Mouse (Mus musculus) splenic B cell, adult 2 months (primary cell): Measurements from ENCODE around the gene Adcy2.

Experiments
- DNase-seq: peaks from one replicate; pipeline ENCODE4 v3.0.0-alpha.2; 2011; ENCODE audit warnings: low read depth, low spot score
- H3K27me3 ChIP-seq: 2 replicates; pipeline ENCODE4 v1.6.1; 2012; ENCODE audit warnings: mild to moderate bottlenecking, low read length, moderate library complexity, mixed read lengths; ENCODE audit not compliant: control insufficient read depth, poor library complexity, insufficient read depth, severe bottlenecking
- H3K36me3 ChIP-seq: 2 replicates; pipeline ENCODE4 v1.6.1; 2012; ENCODE audit warnings: mild to moderate bottlenecking, low read length, moderate library complexity, mixed read lengths; ENCODE audit not compliant: control insufficient read depth, poor library complexity, insufficient read depth, severe bottlenecking

Gene Adcy2

DNA sequence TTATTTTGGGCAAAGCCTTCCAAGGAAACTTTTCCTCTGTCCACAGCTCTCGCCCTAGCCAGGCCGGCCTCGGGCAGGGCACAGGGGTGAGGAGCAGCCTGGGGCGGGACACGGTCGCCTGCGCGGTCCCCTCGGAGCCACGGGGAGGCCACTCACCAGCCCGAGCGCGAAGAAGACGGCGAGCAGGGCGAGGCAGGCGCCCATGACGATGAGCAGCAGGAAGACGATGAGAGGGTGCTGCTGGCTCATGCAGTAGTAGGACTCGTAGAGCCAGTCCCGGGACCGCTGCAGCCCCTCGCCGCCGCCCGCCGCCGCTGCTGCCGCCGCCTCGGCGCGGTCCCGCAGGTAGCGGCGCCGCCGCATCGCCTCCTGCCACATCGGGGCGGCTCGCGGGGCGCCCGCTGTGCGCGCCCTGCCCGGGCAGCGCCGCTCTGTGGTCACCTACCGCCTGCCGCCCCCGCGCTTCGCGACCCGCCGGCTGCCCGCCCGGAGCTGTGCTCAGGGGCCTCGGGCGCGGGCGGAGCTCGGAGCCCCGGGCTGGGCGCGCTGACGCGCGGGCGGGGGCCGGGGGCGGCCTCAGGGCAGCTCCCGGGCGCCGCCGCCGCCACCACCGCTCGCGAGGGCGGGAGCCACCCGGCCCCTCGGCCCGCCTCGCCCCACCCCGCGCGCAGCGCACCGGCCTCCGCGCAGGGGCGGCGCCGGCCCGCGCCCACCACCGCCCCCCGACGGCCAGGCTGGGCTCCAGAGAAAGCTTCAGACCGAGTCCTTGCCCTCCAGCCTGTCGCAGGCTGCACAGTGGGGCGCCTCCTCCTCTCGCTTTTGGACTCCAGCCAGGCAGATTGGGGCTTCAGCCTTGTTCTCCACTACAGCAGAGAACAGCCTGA, at the start of gene Adcy2:
Gene Adcy2, minus strand, starts transcription at position 624 of the 884 bp plus-strand sequence.
- H3K27me3 ChIP-seq, result no peaks in the 10 kb centered on the region
- no peak for DNase-seq
- no peaks in the 10 kb centered on the region for H3K36me3 ChIP-seq

GRCm38 (mm10) chr13:69036991-69037597, 37.8 kb upstream of the Adcy2 start:
- Histone ChIP-seq H3K36me3 (no peaks in the 10 kb centered on the region), H3K27me3 (no peaks in the 10 kb centered on the region)
- no peak for DNase-seq

DNA sequence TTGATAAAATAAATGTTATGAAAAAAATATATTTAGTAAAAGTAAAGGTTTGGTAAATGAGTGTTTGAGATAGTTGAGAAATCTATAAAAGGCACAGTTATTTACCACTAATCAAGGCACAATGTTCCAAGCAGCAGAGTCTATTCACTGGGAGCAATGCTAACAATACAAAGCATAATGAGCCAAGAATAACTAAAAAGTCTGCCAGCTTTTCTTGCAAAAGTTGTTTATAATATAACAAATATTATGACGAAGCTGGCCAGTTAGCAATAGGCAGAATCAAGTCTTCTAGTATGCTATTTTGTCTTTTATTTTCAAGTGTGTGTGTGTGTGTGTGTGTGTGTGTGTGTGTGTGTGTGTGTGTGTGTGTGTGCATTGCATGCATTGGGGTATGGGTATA, 35.3 kb upstream of the Adcy2 start:
- H3K27me3 ChIP-seq, result no peaks in the 10 kb centered on the region
- no peak for DNase-seq

GRCm38 (mm10) chr13:69033532-69033931, 34.2 kb upstream of the Adcy2 start:
- no peaks in the 10 kb centered on the region for H3K36me3 ChIP-seq
- no peaks in the 10 kb centered on the region for H3K27me3 ChIP-seq
- no peak for DNase-seq

More for the DNA sequence above, 35.3 kb upstream of the Adcy2 start:
- H3K36me3 ChIP-seq, result no peaks in the 10 kb centered on the region

DNA sequence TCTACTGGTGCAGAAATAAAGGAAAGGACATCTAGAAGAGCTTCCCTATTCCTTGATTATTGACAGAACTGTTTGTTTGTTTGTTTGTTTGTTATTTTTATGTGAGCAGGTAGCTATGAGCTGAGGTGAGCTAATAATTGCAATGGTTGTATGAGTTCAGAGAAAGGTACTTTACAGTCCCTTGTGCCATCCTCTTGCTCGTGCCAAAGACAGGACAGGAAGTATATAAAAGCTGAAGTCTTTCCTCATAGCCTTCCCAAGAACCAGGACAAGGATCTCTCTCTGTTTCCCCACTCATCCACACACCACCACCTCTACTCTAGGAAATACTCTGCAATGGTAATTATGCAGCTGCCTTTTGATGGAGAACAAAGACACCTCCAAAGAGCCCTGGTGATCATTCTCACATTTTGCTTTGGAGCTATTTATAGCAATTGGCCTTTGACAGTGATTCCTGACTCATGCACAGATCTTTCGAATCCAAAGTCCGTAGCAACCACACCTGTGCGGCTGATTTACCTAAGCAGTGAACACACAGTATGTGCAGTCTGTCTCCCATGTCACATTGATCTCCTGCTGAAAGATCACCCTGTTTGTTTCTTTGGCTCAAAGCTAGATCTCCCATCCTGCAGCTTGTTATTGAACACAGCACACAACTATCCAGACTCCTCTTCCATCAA, 29.9 kb upstream of the Adcy2 start:
- H3K36me3 ChIP-seq, result no peaks in the 10 kb centered on the region
- no peaks in the 10 kb centered on the region for H3K27me3 ChIP-seq
- DNase-seq, result no peak

DNA sequence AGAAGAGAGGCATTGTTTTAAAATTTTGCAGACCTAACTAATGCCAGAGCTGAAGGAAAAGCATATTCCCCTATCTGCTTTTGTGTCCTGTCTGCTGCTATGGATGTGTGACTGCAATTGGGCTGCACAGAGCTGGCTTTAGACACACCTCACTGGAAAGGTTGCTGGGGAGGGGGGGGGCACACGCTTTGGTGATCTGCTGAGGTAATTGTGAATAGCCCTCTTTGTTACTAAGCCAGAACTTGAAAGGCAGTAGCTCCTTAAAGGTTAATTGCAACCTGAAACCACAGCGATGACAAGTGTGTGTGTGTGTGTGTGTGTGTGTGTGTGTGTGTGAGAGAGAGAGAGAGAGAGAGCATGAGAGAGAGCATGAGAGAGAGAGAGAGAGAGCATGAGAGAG, 25.6 kb upstream of the Adcy2 start:
- H3K36me3 ChIP-seq, result no peaks in the 10 kb centered on the region
- H3K27me3 ChIP-seq, result no peaks in the 10 kb centered on the region
- DNase-seq, result no peak

- Histone ChIP-seq H3K27me3 (no peaks in the 10 kb centered on the region), H3K36me3 (no peaks in the 10 kb centered on the region)
- no peak for DNase-seq
Observed at GRCm38 (mm10) chr13:69023239-69023638, 23.9 kb upstream of the Adcy2 start.

GRCm38 (mm10) chr13:69020574-69020973, 21.2 kb upstream of the Adcy2 start:
- Histone ChIP-seq H3K27me3 (no peaks in the 10 kb centered on the region), H3K36me3 (no peaks in the 10 kb centered on the region)
- DNase-seq, result no peak

GRCm38 (mm10) chr13:69006915-69007314, 7.6 kb upstream of the Adcy2 start:
- no peak for DNase-seq
- no peaks in the 10 kb centered on the region for H3K36me3 ChIP-seq
- H3K27me3 ChIP-seq, result no peaks in the 10 kb centered on the region

DNA sequence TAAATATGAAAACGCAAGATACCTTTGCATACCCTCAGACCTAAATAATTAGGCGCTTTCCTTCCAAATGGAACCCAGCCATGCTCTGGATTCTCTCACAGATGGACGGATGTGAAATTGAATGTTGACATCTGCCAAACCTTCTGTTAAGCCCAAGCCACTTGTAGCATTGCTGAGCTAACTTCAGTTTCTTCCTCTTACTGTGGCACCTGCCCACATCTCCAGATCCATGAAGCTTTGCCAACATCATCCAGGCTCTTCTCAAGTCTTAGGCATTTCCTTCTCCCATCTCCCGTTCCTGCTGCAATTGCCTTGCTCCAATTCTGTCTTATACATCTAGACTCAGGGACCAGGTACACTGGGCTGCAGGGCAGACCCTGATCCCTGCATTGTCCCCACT, 6.8 kb upstream of the Adcy2 start:
- H3K27me3 ChIP-seq, result no peaks in the 10 kb centered on the region
- DNase-seq, result no peak
- H3K36me3 ChIP-seq, result no peaks in the 10 kb centered on the region

DNA sequence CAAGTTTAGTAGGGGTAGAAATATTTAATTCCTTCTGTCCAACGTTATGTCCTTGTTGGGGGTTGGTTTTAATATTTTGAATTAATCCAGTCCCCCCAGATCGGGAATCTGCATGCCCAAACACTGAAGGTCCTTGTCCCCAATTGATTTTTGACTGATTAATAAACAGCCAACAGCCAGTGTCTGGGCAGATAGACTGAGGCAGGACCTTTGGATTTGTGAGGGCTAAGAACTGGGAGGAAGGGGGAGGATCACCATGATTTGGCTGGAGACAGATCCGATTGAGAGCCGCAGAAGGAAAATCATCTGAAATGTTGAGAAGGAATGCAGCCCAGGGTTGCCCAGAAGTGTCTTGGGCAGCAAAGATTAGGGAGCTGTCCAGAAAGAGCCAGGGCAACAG, 5.1 kb upstream of the Adcy2 start:
- no peak for DNase-seq
- H3K27me3 ChIP-seq, result no peaks in the 10 kb centered on the region
- no peaks in the 10 kb centered on the region for H3K36me3 ChIP-seq

DNA sequence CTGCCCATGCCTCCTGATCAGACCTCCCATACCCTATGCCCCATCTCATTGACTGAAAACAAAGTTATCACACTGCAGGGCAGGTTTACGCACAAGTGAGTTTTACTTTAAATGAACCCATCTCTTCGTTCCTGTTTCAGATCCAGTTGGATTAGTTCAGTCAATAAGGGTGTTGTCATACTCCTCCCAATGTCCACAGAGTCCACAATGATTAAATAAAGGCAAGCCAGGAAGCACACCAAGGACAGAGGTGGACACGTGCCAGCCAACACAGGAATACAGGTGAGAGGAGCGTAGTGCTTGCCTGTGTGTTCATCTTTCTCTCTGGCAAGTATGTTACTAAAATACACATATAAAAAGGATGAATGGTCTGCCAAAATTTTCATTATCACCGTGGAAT, 3.3 kb upstream of the Adcy2 start:
- no peak for DNase-seq

GRCm38 (mm10) chr13:69002173-69002572, 2.8 kb upstream of the Adcy2 start:
- Histone ChIP-seq H3K36me3 (no peaks in the 10 kb centered on the region), H3K27me3 (no peaks in the 10 kb centered on the region)
- no peak for DNase-seq

More for the DNA sequence above, 3.3 kb upstream of the Adcy2 start:
- Histone ChIP-seq H3K27me3 (no peaks in the 10 kb centered on the region), H3K36me3 (no peaks in the 10 kb centered on the region)

GRCm38 (mm10) chr13:68999826-69000225, 485 bp upstream of the Adcy2 start:
- H3K27me3 ChIP-seq, result no peaks in the 10 kb centered on the region
- no peaks in the 10 kb centered on the region for H3K36me3 ChIP-seq
- DNase-seq, result no peak

DNA sequence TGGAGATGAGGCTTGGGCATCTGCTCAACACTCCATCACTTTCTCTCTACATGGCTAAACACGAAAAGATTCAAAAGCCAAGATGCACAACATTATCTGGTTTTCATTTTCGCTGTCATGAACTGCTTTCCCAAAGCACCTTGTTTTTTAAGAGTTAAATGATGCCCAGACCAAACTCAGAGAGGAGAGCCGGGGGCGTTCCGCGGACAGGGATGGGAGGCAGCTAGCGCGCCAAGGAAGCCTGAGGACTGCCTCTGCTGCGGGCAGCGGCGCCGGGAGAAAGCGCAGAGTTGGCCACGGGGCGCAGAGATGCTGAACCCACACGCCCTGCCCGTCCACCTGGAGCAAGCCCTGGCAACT, 803 bp downstream of the Adcy2 start:
- no peaks in the 10 kb centered on the region for H3K27me3 ChIP-seq
- H3K36me3 ChIP-seq, result no peaks in the 10 kb centered on the region
- DNase-seq, result no peak
